Mouse (Mus musculus) megakaryocyte, embryonic 14.5 days (primary cell): Measurements from ENCODE around the gene Vmn1r38.

Experiments
- FLI1 ChIP-seq: IDR thresholded peaks from 2 replicates; pipeline ENCODE4 v1.6.1; 2012; ENCODE audit warnings: low read length, inconsistent platforms, mixed read lengths
- GATA1 ChIP-seq: IDR thresholded peaks from 3 replicates; pipeline ENCODE4 v1.6.1; 2012; ENCODE audit warnings: mixed read lengths, low read length, inconsistent platforms, borderline replicate concordance

GRCm38 (mm10) chr6:66806311-66806710, 23.9 kb upstream of the Vmn1r38 start:
- TF ChIP-seq GATA1 (no peak), FLI1 (no peak)
